Mouse (Mus musculus) brain, embryonic 14.5 days (tissue): ENCODE results near the gene Fdxacb1.

Experiments used
- CTCF ChIP-seq: fragments of 200-500 bp; IDR thresholded peaks from 2 replicates; pipeline ENCODE4 v1.5.1; 2012; ENCODE audit warnings: inconsistent platforms, mild to moderate bottlenecking, moderate library complexity, borderline replicate concordance; ENCODE audit not compliant: insufficient read depth, insufficient read length; ENCODE audit errors: extremely low read depth
- POLR2A ChIP-seq: fragments of 200-500 bp; IDR thresholded peaks from 2 replicates; pipeline ENCODE4 v1.6.1; 2012; ENCODE audit warnings: mild to moderate bottlenecking, inconsistent platforms, borderline replicate concordance; ENCODE audit not compliant: poor library complexity, insufficient read depth, insufficient read length, severe bottlenecking; ENCODE audit errors: extremely low read depth

DNA sequence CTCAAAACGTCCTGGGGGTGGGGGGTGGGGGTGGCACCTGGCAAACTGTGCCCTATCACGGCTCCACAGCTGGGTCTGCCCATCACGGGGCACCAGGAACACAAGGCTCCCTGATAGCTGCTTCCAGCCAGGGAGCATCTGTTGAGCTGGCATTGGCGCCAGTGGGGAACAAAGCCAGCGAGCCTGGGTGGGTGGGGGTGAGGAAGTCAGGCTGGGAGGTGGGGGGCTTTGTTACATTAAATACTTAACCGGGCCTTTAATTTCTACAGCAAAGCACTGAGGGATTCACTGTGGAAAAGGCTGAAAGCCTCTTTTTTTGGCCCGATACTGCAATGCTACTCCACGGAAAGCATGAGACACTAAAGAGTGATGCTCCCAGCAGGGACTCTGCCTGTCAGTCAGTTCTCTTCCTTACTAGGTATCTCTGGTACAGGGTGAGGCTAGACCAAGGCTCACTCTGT, 45.6 kb upstream of the Fdxacb1 start:
- TF ChIP-seq POLR2A, result no peak
- TF ChIP-seq CTCF, result no peak
